Mouse (Mus musculus): ENCODE results near the gene Mknk2. TPM values are rescaled to one million over a fixed set of nuclear protein-coding genes. Genes with fewer than 3 reads are reported as not detected.
"Not testable (repeated sequence)": the region's sequence is repeated elsewhere in the genome, so short reads cannot be mapped to it uniquely, and the experiment has no call there.

Mknk2 gene
- polyA plus RNA-seq, 1 experiment: 146 TPM

- Histone ChIP-seq H3K4me3 (ENCODE audit: low read depth, low read length) (peak within 1 kb of the TSS; percentile 85), H3K36me3 (ENCODE audit: control insufficient read depth, insufficient read depth, low read length) (no peaks in the 10 kb centered on the region; the same call in 1 of the 2 replicates), H3K4me1 (ENCODE audit: control insufficient read depth, insufficient read depth, insufficient read length, low read length) (peaks cover 20% of the 10 kb centered on the region), H3K27ac (ENCODE audit: insufficient read depth, low read depth, low read length) (peak within 1 kb of the TSS; percentile 100), H3K27me3 (ENCODE audit: control insufficient read depth, insufficient read depth, low read length) (no peaks in the 10 kb centered on the region)
- TF ChIP-seq POLR2A (IDR thresholded peaks at IDR 0.05; ENCODE audit: low read depth, low read length): no peak; the same call in 1 of the 2 replicates
- no peak for TF ChIP-seq CTCF (IDR thresholded peaks at IDR 0.05; ENCODE audit: extremely low read depth, insufficient read length, insufficient replicate concordance, low read depth, low read length)
- WGBS: 16% methylated on average over 15 of the region's 15 CpGs
These were observed 20.9 kb downstream of the Mknk2 start, which contains the start of gene Btbd2 for GRCm38 (mm10) chr10:80656863-80657623. Gene Btbd2 (minus strand): TSS chr10:80657071.

GRCm38 (mm10) chr10:80656130-80656862 lies 21.6 kb downstream of the Mknk2 start:
- Histone ChIP-seq H3K27me3 (ENCODE audit: control insufficient read depth, insufficient read depth, low read length) (no peaks in the 10 kb centered on the region), H3K27ac (ENCODE audit: insufficient read depth, low read depth, low read length) (peak overlapping the region; percentile 100), H3K4me3 (ENCODE audit: low read depth, low read length) (peak overlapping the region; percentile 85), H3K36me3 (ENCODE audit: control insufficient read depth, insufficient read depth, low read length) (no peaks in the 10 kb centered on the region; the same call in 1 of the 2 replicates), H3K4me1 (ENCODE audit: control insufficient read depth, insufficient read depth, insufficient read length, low read length) (peaks cover 20% of the 10 kb centered on the region)
- TF ChIP-seq CTCF (IDR thresholded peaks at IDR 0.05; ENCODE audit: extremely low read depth, insufficient read length, insufficient replicate concordance, low read depth, low read length) (no peak), POLR2A (IDR thresholded peaks at IDR 0.05; ENCODE audit: low read depth, low read length) (peak; percentile 59; the same call in 1 of the 2 replicates)
- under 1% methylated on average over 70 of the region's 72 CpGs for WGBS

GRCm38 (mm10) chr10:80655406-80656129 lies 22.3 kb downstream of the Mknk2 start:
- Histone ChIP-seq H3K4me3 (ENCODE audit: low read depth, low read length) (peak overlapping the region; percentile 85), H3K4me1 (ENCODE audit: control insufficient read depth, insufficient read depth, insufficient read length, low read length) (peaks cover 20% of the 10 kb centered on the region), H3K27me3 (ENCODE audit: control insufficient read depth, insufficient read depth, low read length) (no peaks in the 10 kb centered on the region), H3K36me3 (ENCODE audit: control insufficient read depth, insufficient read depth, low read length) (no peaks in the 10 kb centered on the region; the same call in 1 of the 2 replicates), H3K27ac (ENCODE audit: insufficient read depth, low read depth, low read length) (no peak overlapping the region)
- whole genome bisulfite sequencing: 3% methylated on average over 12 of the region's 12 CpGs
- TF ChIP-seq CTCF (IDR thresholded peaks at IDR 0.05; ENCODE audit: extremely low read depth, insufficient read length, insufficient replicate concordance, low read depth, low read length) (no peak), POLR2A (IDR thresholded peaks at IDR 0.05; ENCODE audit: low read depth, low read length) (no peak)

GRCm38 (mm10) chr10:80654866-80655265 lies 23.0 kb downstream of the Mknk2 start:
- no peak overlapping the region for H3K4me3 ChIP-seq (ENCODE audit: low read depth, low read length)
- 79% methylated on average over 6 of the region's 6 CpGs for WGBS
- H3K36me3 ChIP-seq (ENCODE audit: control insufficient read depth, insufficient read depth, low read length): no peaks in the 10 kb centered on the region; the same call in 1 of the 2 replicates
- H3K4me1 ChIP-seq (ENCODE audit: control insufficient read depth, insufficient read depth, insufficient read length, low read length): peaks cover 20% of the 10 kb centered on the region
- no peak for TF ChIP-seq POLR2A (IDR thresholded peaks at IDR 0.05; ENCODE audit: low read depth, low read length)
- TF ChIP-seq CTCF (IDR thresholded peaks at IDR 0.05; ENCODE audit: extremely low read depth, insufficient read length, insufficient replicate concordance, low read depth, low read length): no peak
- H3K27ac ChIP-seq (ENCODE audit: insufficient read depth, low read depth, low read length): no peak overlapping the region
- no peaks in the 10 kb centered on the region for H3K27me3 ChIP-seq (ENCODE audit: control insufficient read depth, insufficient read depth, low read length)

- H3K27me3 ChIP-seq (ENCODE audit: control insufficient read depth, insufficient read depth, low read length): no peaks in the 10 kb centered on the region
- WGBS: 91% methylated on average over 6 of the region's 6 CpGs
- H3K4me1 ChIP-seq (ENCODE audit: control insufficient read depth, insufficient read depth, insufficient read length, low read length): peaks cover 16% of the 10 kb centered on the region
- H3K36me3 ChIP-seq (ENCODE audit: control insufficient read depth, insufficient read depth, low read length): no peaks in the 10 kb centered on the region; the same call in 1 of the 2 replicates
- TF ChIP-seq CTCF (IDR thresholded peaks at IDR 0.05; ENCODE audit: extremely low read depth, insufficient read length, insufficient replicate concordance, low read depth, low read length): no peak
- TF ChIP-seq POLR2A (IDR thresholded peaks at IDR 0.05; ENCODE audit: low read depth, low read length): no peak
- no peak overlapping the region for H3K4me3 ChIP-seq (ENCODE audit: low read depth, low read length)
- H3K27ac ChIP-seq (ENCODE audit: insufficient read depth, low read depth, low read length): no peak overlapping the region
These were observed 24.7 kb downstream of the Mknk2 start for GRCm38 (mm10) chr10:80653156-80653720.

GRCm38 (mm10) chr10:80650392-80650791 lies 27.5 kb downstream of the Mknk2 start:
- 89% methylated on average over 10 of the region's 10 CpGs for WGBS
- Histone ChIP-seq H3K4me3 (ENCODE audit: low read depth, low read length) (no peak overlapping the region), H3K27me3 (ENCODE audit: control insufficient read depth, insufficient read depth, low read length) (no peaks in the 10 kb centered on the region), H3K4me1 (ENCODE audit: control insufficient read depth, insufficient read depth, insufficient read length, low read length) (no peaks in the 10 kb centered on the region; the same call in 1 of the 2 replicates), H3K36me3 (ENCODE audit: control insufficient read depth, insufficient read depth, low read length) (peaks cover 14% of the 10 kb centered on the region; the same call in 1 of the 2 replicates), H3K27ac (ENCODE audit: insufficient read depth, low read depth, low read length) (no peak overlapping the region)
- TF ChIP-seq POLR2A (IDR thresholded peaks at IDR 0.05; ENCODE audit: low read depth, low read length) (no peak), CTCF (IDR thresholded peaks at IDR 0.05; ENCODE audit: extremely low read depth, insufficient read length, insufficient replicate concordance, low read depth, low read length) (no peak)

- peaks cover 19% of the 10 kb centered on the region; the same call in 1 of the 2 replicates for H3K36me3 ChIP-seq (ENCODE audit: control insufficient read depth, insufficient read depth, low read length)
- 91% methylated on average over 6 of the region's 6 CpGs for WGBS
- H3K27me3 ChIP-seq (ENCODE audit: control insufficient read depth, insufficient read depth, low read length); H3K4me1 ChIP-seq (ENCODE audit: control insufficient read depth, insufficient read depth, insufficient read length, low read length); H3K27ac ChIP-seq (ENCODE audit: insufficient read depth, low read depth, low read length); H3K4me3 ChIP-seq (ENCODE audit: low read depth, low read length): not testable (repeated sequence)
These were observed 28.0 kb downstream of the Mknk2 start for GRCm38 (mm10) chr10:80649910-80650309.

All from small intestine, adult 2 months (tissue).